Comparison of ENCODE assay signal across 8 mouse cellular contexts in the genomic region with DNA sequence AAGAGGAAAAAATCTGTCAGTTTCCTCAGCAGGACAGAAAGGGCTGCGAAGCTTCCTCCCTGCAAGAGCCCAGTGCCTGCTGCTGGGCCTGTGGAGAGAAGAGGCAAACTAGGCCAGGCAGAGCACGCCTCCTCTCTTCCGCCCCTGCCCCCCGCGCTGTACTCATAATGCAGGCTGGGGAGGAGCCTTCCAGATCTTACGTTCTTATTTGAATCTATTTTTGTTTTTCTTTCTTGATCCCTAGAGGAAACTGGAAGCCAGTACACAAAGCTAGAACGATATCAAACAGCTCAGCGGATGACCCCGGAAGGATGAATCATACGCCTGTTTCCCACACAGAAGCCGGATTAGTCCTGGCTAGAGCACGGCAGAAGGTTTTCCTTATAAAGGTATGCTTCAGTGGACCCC.
DNase-seq lines count a peak whose midpoint lies in the region; ATAC-seq lines count a peak whose summit lies in the region.

No protein-coding gene starts in this region.

- intact Hi-C loops in left cerebral cortex, postnatal 36 days (cut with DNase I), result loop anchor here (1.0 to 5.0 kb wide), 2 partner anchors 260 to 372 kb away; no protein-coding TSS in a partner anchor

- peak; percentile 35 for DNase-seq in layer of hippocampus, adult 11-12 months (ENCODE audit: low spot score)
- DNase-seq in layer of hippocampus, adult 9-10 months (ENCODE audit: low spot score), result no peak
- peak; percentile 82 to 87 for DNase-seq in cerebellum, postnatal 25 days
- DNase-seq in gastrocnemius, postnatal 10 days, result peak; percentile 36
- DNase-seq in induced T-regulatory cell, adult 2 months (ENCODE audit: low read depth), result peak; percentile 70
- DNase-seq in left cerebral cortex, postnatal 36 days (ENCODE audit: low spot score in 2 of 2), result peak; percentile 45 to 50
- DNase-seq in right cerebral cortex, postnatal 25 days, result peak; percentile 30

- peak; percentile 67 for ATAC-seq in megakaryocyte progenitor cell, adult 5-6 weeks (replicated peaks; ENCODE audit: poor library complexity)
